Mouse (Mus musculus): ENCODE measurements around the gene Cacng7.

- TF ChIP-seq MYOG (IDR thresholded peaks at IDR 0.05; ENCODE audit: control insufficient read depth in 1 of 3, insufficient read depth in 1 of 3, insufficient read length in 2 of 3, low read depth in 2 of 3) (no peak), E2F4 (IDR thresholded peaks at IDR 0.05; ENCODE audit: insufficient read depth) (no peak), MYOD1 (IDR thresholded peaks at IDR 0.05; ENCODE audit: control insufficient read depth in 1 of 3, insufficient read length in 2 of 3, low read depth in 2 of 3) (no peak), TCF12 (IDR thresholded peaks at IDR 0.05; ENCODE audit: insufficient read depth, poor library complexity, severe bottlenecking) (no peak), TCF3 (IDR thresholded peaks at IDR 0.05; ENCODE audit: insufficient read length, low read depth) (no peak), POLR2A (IDR thresholded peaks at IDR 0.05; ENCODE audit: insufficient read length, low read depth) (no peak), REST (IDR thresholded peaks at IDR 0.05; ENCODE audit: insufficient read depth, insufficient read length) (no peak), MAX (IDR thresholded peaks at IDR 0.05; ENCODE audit: low read depth) (no peak), USF1 (IDR thresholded peaks at IDR 0.05; ENCODE audit: low read depth) (no peak), CEBPB (IDR thresholded peaks at IDR 0.05; ENCODE audit: insufficient read depth, poor library complexity, severe bottlenecking) (no peak), POLR2AphosphoS2 (IDR thresholded peaks at IDR 0.05; ENCODE audit: insufficient read length, low read depth) (no peak)
These were observed 48.2 kb upstream of the Cacng7 start for GRCm38 (mm10) chr7:3284604-3285003.
